Mouse (Mus musculus) heart, adult 2 months (tissue): Measurements from ENCODE around the gene Fxr2. TPM values are rescaled to one million over a fixed set of nuclear protein-coding genes. Genes with fewer than 3 reads are reported as not detected.

Experiments
- DNase-seq, 2 experiments: peaks; one replicate each; pipeline ENCODE4 v3.0.0; 2021
- H3K27ac ChIP-seq: fragments of 200-600 bp; 2 replicates; pipeline ENCODE4 v1.8.1; 2022
- H3K27me3 ChIP-seq: fragments of 200-500 bp; 2 replicates; pipeline ENCODE4 v1.6.1; 2012; ENCODE audit warnings: mild to moderate bottlenecking, low read length, inconsistent platforms, mixed read lengths; ENCODE audit not compliant: control insufficient read depth, insufficient read depth
- H3K36me3 ChIP-seq: fragments of 200-500 bp; 2 replicates; pipeline ENCODE4 v1.6.1; 2012; ENCODE audit warnings: low read length, inconsistent platforms; ENCODE audit not compliant: control insufficient read depth, insufficient read depth
- H3K4me1 ChIP-seq: fragments of 200-500 bp; 2 replicates; pipeline ENCODE4 v1.6.1; 2011; ENCODE audit warnings: low read length; ENCODE audit not compliant: control insufficient read depth, insufficient read depth
- H3K4me3 ChIP-seq: fragments of 200-600 bp; 2 replicates; pipeline ENCODE4 v1.8.1; 2022
- H3K79me2 ChIP-seq: fragments of 200-500 bp; replicated peaks from 2 replicates; pipeline ENCODE4 v1.6.1; 2012; ENCODE audit warnings: mild to moderate bottlenecking, inconsistent platforms, low read length, moderate library complexity, mixed read lengths; ENCODE audit not compliant: control insufficient read depth, insufficient read depth
- H3K9ac ChIP-seq: fragments of 200-500 bp; 2 replicates; pipeline ENCODE4 v1.6.1; 2012; ENCODE audit warnings: low read depth, mild to moderate bottlenecking, control low read depth, inconsistent platforms, low read length, mixed read lengths
- CTCF ChIP-seq: fragments of 200-600 bp; IDR thresholded peaks from 2 replicates; pipeline ENCODE4 v1.8.1; 2022; ENCODE audit warnings: antibody characterized with exemption, mild to moderate bottlenecking, moderate library complexity
- EP300 ChIP-seq: fragments of 200-500 bp; IDR thresholded peaks from 2 replicates; pipeline ENCODE4 v1.6.1; 2011; ENCODE audit warnings: low read depth, low read length, control low read depth; ENCODE audit not compliant: insufficient read depth
- POLR2A ChIP-seq: fragments of 200-500 bp; IDR thresholded peaks from 2 replicates; pipeline ENCODE4 v1.6.1; 2011; ENCODE audit warnings: mild to moderate bottlenecking, low read depth, low read length, control low read depth; ENCODE audit not compliant: insufficient read depth
- WGBS: fragments of 180-500 bp; shearing (Covaris S2); methylation state at CpG from one replicate; pipeline ENCODE4 v1.1.7; 2018; 5-methylcytosine and 5-hydroxymethylcytosine counted together
- intact Hi-C: fragments of 180-260 bp; cut with DNase I; formaldehyde crosslinking; loops from one replicate; pipeline ENCODE4 v1.15.1; 2025
- long read RNA-seq: library from polyadenylated mRNA; stranded (forward); transcript quantifications from one replicate; pipeline ENCODE4 v2.0.0, GENCODE M21; 2021
- polyA plus RNA-seq: library from polyadenylated mRNA; depleted of rRNA; stranded (reverse); fragments of >200 nt; gene quantifications from 2 replicates; pipeline ENCODE4 v1.2.3, GENCODE M21; 2012; rRNA removed
- total RNA-seq, 2 experiments: library from RNA; stranded (reverse); gene quantifications; 2 replicates each; pipeline ENCODE4 v1.2.3; 2021

Fxr2 gene
- total RNA-seq (100 to 1,000 TPM in 1 of 2 experiments, 10 to 100 TPM in 1; 86.0 to 103 TPM), polyA plus RNA-seq (61.2 and 112 TPM in 2 replicates)
- long read RNA-seq, transcript Fxr2-201 (17 exons, 2,951 nt) = major isoform, 100 of 118 reads
- long read RNA-seq, partial matches to known transcripts = 4 of 118 reads
- long read RNA-seq, other reads (novel, unspliced or antisense) = 14 of 118 reads

DNA sequence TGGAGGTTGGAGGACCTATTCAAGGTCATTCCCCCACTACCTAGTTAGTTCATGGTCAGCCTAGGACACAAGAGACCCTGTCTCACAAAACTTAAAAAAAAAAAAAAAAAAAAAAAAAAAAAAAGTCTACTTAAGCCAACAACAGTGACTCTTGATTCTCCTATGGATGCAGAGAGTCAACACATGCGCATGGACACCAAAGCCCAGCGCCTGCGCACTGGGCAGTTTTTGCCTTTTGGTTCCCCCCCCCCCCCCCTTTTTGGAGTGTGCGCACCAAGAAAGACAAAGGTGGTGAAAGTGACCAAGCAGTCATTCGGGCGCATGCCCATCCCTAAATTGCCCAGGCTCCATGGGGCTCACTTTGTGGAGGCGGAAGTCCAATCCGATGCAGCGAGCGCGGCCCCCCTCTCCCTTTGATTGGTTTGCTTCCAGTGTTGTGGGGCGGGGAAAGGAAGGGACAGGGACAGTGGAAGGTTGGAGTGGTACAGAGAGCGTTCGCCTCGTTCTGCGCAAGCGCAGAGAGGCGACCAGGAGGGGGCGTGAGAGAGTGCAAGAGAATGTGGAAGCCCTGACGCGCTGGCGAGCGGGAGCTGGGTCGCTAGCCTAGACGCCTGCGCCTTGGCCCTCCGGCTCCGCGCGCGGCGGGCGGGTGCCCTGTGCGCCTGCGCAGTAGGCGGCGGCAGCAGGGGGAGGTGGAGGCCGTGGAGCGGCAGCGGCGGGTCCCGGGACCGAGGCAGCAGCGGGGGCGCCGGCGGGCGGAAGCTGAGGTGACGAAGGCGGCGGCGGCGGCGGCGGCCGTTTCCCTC, at the start of gene Fxr2:
Fxr2 (plus strand) TSS at position 707 of the 806 bp plus-strand sequence.
- Histone ChIP-seq H3K79me2 (peaks cover 2% of the 10 kb centered on the region), H3K9ac (peak within 1 kb of the TSS; percentile 97), H3K27ac (peak within 1 kb of the TSS; percentile 88), H3K36me3 (peaks cover 19% of the 10 kb centered on the region), H3K4me1 (peaks cover 5% of the 10 kb centered on the region), H3K4me3 (peak within 1 kb of the TSS; percentile 80), H3K27me3 (no peaks in the 10 kb centered on the region)
- WGBS = under 1% methylated on average over 46 of the region's 56 CpGs
- intact Hi-C loops = no loop called here
- DNase-seq = peak; percentile 100
- TF ChIP-seq CTCF = peak; percentile 87
- peak; percentile 58 for TF ChIP-seq POLR2A
- peak; percentile 66; the same call in 1 of the 2 replicates for TF ChIP-seq EP300

DNA sequence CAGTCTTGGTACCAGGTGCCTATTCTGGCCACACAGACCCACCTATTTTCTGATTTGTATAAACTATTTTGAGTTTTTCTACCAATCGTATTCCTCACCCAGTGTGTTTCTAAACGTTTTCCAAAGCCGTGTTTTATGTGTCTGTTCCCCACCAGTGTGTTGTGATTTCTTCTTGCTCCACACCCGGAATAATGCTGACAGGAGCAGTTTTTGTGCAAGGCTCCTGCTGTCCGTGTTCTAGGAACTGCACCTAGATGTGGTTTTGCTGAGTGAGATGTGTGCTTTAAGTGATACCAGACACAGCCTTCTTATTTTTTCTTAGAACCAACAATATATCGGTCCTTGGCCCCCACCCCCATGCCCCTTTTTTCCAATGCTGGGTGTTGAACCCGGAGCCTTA, 48.8 kb upstream of the Fxr2 start:
- Histone ChIP-seq H3K4me3 (no peak overlapping the region), H3K79me2 (no peaks in the 10 kb centered on the region; the same call in 1 of the 2 replicates), H3K27me3 (no peaks in the 10 kb centered on the region), H3K36me3 (no peaks in the 10 kb centered on the region), H3K27ac (no peak overlapping the region), H3K9ac (no peak overlapping the region), H3K4me1 (peaks cover 4% of the 10 kb centered on the region)
- DNase-seq = no peak
- TF ChIP-seq POLR2A (no peak), CTCF (no peak), EP300 (no peak)
- WGBS = 79% methylated on average over 7 of the region's 7 CpGs
- intact Hi-C loops = loop anchor here (5.0 kb wide), 1 partner anchor 98 kb away; the partner anchor contains the start of gene Senp3

GRCm38 (mm10) chr11:69584937-69585336, 47.9 kb upstream of the Fxr2 start:
- intact Hi-C loops = loop anchor here (5.0 kb wide), 1 partner anchor 97 kb away; the partner anchor contains the start of gene Senp3
- Histone ChIP-seq H3K27ac (no peak overlapping the region), H3K27me3 (no peaks in the 10 kb centered on the region), H3K4me3 (no peak overlapping the region), H3K4me1 (peaks cover 4% of the 10 kb centered on the region), H3K79me2 (no peaks in the 10 kb centered on the region; the same call in 1 of the 2 replicates), H3K36me3 (no peaks in the 10 kb centered on the region), H3K9ac (no peak overlapping the region)
- WGBS = 92% methylated on average over 13 of the region's 13 CpGs
- DNase-seq = no peak
- TF ChIP-seq CTCF (no peak), EP300 (no peak), POLR2A (no peak)

GRCm38 (mm10) chr11:69585718-69586325, 47.0 kb upstream of the Fxr2 start:
- Histone ChIP-seq H3K36me3 (no peaks in the 10 kb centered on the region), H3K79me2 (no peaks in the 10 kb centered on the region; the same call in 1 of the 2 replicates), H3K4me3 (no peak overlapping the region), H3K9ac (no peak overlapping the region), H3K27ac (no peak overlapping the region), H3K4me1 (peaks cover 4% of the 10 kb centered on the region), H3K27me3 (no peaks in the 10 kb centered on the region)
- TF ChIP-seq CTCF (no peak), EP300 (no peak), POLR2A (no peak)
- intact Hi-C loops = no loop called here
- no peak for DNase-seq
- WGBS = 60% methylated on average over 7 of the region's 7 CpGs

GRCm38 (mm10) chr11:69589207-69589834, 43.5 kb upstream of the Fxr2 start:
- H3K4me1 ChIP-seq = no peaks in the 10 kb centered on the region
- WGBS = 85% methylated on average over 22 of the region's 22 CpGs
- H3K9ac ChIP-seq = no peak overlapping the region
- DNase-seq = no peak
- TF ChIP-seq EP300 (no peak), CTCF (no peak), POLR2A (no peak)
- H3K27ac ChIP-seq = no peak overlapping the region
- no peaks in the 10 kb centered on the region for H3K79me2 ChIP-seq
- intact Hi-C loops = no loop called here
- H3K27me3 ChIP-seq = no peaks in the 10 kb centered on the region
- H3K4me3 ChIP-seq = no peak overlapping the region
- H3K36me3 ChIP-seq = no peaks in the 10 kb centered on the region
